Mouse (Mus musculus): ENCODE data around the gene Tmem252.

Tmem252 gene

DNA sequence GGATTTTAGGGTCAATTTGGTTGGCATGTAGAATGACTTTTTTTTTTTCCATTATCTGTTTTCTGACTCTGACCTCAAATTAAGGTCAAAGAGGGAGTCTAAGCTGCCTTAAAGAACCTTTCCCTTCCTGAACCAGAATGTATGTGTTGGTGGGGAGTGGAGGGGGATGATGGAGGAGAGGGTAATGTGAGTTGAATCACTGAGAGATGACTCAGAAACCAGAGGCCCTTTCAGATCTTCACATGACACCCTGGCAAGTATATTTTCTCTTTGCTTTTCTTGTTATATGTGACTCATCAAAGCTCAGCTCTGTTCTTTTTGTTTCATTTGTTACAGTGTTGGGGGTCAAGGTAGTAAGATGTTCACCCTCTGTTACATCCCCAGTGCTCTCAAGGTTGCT is 46.6 kb downstream of the Tmem252 start:
- no peak for DNase-seq (ENCODE audit: low read depth, low spot score)

GRCm38 (mm10) chr19:24724362-24724761 is 50.6 kb downstream of the Tmem252 start:
- DNase-seq (ENCODE audit: low read depth, low spot score) = no peak

DNA sequence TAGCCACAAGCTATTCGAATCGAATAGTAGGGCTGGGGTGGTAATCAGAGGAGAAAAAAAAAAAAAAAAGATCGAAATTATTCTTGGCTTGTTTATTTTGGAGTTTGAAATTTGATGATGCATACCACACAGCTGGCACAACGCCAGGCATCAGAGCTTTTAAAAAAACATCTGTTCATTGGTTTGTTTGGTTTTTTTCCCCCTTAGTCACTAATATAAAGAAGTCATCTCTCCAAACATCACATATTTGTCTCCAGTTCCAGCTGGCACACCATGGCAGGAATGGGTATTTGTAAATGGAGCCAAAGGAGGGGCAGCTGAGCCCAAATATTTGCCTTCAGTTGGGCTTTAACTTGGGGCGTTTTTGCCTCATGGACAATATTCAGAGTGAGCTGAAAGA is 56.9 kb downstream of the Tmem252 start:
- DNase-seq (ENCODE audit: low read depth, low spot score) = no peak
